Mouse (Mus musculus): ENCODE data around the gene Rae1.
A peak's percentile ranks its signal among the peaks of the same experiment; 100 is the strongest.

Rae1 gene

GRCm38 (mm10) chr2:172977409-172978130, 22.3 kb upstream of the Rae1 start, which contains the start of gene Spo11:
TSS of gene Spo11 (plus strand) at chr2:172977700.
- no peak for TF ChIP-seq GATA4 (IDR thresholded peaks at IDR 0.05; ENCODE audit: insufficient replicate concordance, low read length)

DNA sequence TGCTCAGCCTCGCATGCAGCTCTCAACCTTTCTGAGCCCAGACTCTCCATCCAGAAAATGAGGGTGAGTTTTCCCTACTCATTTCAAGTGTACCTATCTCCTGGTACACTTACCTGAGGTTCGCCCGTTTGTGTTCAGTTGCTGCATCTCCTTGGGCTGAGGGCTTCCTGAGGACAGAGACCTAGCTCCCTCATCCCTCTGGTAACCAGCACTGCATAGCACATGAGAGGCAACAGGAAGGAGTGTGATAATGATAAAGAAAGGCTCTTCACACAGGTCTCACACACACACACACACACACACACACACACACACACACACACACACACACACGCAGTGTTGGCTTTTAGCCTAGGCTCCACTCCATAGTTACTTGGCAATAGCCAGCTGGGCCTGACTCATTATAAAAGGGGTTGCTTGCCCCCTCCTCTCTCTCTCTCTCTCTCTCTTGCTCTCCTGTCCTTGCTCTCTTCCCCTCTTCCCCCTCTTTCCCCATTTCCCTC, 21.7 kb upstream of the Rae1 start:
- TF ChIP-seq GATA4 (IDR thresholded peaks at IDR 0.05; ENCODE audit: insufficient replicate concordance, low read length): no peak

GRCm38 (mm10) chr2:172979666-172980345, 20.1 kb upstream of the Rae1 start:
- TF ChIP-seq GATA4 (IDR thresholded peaks at IDR 0.05; ENCODE audit: insufficient replicate concordance, low read length): no peak

DNA sequence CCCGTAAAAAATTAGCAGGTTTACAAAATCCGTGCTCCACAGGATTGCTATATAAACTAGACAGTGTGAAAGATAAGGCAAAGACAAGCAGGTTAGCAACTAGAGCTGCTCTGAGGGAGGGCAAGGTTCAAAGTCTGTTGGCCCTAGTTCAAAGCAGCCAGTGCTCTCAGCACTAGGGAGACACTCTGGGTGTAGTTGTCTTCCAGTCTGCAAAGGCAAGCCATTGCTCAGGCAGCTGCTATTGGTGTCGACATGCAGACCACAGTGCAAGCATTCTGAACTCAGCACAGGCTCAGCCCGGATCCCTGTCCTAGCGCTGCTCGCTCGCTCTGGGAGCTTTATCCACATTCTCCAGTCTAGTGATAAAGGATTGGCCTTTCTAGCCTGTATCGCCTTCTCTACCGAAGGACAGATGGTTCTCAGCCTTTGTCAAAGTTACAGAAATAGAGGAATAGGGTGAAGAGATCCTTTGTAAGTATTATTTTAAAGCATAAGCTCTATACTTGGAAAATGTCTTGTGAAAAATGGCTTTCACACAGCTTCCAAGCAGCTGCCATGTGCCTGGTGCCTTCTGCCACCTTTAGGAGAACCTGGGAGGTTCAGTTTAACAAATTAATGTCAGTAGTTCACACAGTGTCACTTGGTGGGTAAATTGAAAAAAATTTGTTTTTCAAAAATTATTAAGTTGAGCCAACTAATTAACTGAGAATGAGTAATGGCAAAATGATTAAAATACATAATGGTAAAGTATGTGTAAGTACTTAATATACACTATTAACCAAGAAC, 16.9 kb upstream of the Rae1 start:
- TF ChIP-seq GATA4 (IDR thresholded peaks at IDR 0.05; ENCODE audit: insufficient replicate concordance, low read length): peak; percentile 48; the same call in 1 of the 2 replicates

- TF ChIP-seq GATA4 (IDR thresholded peaks at IDR 0.05; ENCODE audit: insufficient replicate concordance, low read length): no peak
Observed at GRCm38 (mm10) chr2:172990161-172990560, 9.8 kb upstream of the Rae1 start.

DNA sequence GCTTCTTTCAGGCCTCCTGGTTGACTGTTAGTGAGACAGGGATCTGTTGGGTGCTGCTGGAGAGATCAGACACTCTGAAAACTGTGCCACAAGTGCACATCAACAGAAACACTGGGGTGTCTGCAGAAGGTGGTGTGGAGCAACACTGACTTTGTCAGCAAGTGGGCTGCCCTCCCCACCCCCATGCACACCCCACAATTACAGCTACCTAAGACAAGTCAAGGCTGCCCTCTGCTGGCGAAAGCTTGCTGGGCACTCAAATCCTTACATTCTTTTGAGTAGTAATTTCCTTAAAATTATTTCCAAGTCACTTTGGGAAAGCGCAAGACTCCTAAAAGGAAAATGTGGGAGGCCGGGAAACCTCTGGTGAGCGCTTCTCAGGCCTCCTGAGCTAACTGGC, 3.7 kb upstream of the Rae1 start:
- TF ChIP-seq GATA4 (IDR thresholded peaks at IDR 0.05; ENCODE audit: insufficient replicate concordance, low read length): no peak

GRCm38 (mm10) chr2:172997748-172998147, 2.2 kb upstream of the Rae1 start:
- no peak for TF ChIP-seq GATA4 (IDR thresholded peaks at IDR 0.05; ENCODE audit: insufficient replicate concordance, low read length)

DNA sequence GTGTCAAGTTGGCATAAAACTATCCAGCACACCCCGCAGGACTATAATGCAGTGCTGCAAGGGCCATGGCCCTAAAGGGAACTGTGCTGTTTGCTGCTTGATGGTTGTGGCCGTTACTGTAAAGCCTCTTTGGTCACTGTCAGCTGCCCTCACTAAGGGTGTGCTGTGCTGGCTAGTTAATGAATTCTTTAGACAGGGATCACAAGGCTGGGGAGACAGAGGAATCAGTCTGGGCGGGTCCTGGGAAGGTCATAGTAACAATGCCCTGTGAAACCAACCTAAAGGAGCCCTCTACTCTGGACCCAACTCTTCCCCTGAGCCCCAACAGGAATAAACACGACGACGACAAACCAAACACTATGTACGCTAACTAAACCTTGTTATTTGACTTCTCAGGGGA, 1.4 kb upstream of the Rae1 start:
- no peak for TF ChIP-seq GATA4 (IDR thresholded peaks at IDR 0.05; ENCODE audit: insufficient replicate concordance, low read length)

DNA sequence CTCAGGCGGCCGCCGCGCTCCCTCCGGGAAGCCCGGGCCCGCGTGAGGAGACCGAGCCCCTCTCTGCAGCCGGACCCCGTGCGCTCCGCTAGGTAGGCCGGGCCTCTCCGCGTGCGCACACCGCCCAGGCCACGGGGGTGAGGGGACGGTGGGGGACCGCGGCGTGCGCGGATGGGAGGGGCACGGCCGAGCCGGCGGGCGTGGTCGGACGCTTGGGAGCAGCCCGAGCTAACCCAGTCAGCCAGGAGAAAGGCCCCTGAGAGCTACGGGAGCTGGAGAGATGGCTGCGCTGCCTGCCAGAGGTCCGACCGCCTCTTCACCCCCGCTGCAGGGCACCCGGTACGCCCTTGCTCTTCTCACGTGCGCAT, 352 bp downstream of the Rae1 start:
- TF ChIP-seq GATA4 (IDR thresholded peaks at IDR 0.05; ENCODE audit: insufficient replicate concordance, low read length): no peak

DNA sequence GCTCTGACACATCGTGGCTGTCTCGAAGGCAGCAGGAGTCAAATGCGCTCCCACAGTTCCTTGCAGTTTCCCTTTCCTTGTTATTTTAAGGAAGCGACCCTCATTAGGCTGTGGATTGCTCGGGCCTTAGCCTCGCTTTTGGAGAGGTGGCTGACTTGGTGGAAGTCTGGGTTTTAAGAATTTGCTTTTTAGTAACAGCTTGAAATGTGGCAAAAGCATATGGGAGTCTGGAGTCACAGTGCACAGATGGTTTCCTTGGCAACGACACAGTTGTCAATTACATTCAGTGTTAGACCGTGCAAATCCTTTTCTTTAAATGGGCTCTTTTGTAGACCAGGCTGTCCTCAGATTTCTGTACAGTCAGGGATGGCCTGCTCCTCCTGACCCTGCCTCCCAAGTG, 1.0 kb downstream of the Rae1 start:
- TF ChIP-seq GATA4 (IDR thresholded peaks at IDR 0.05; ENCODE audit: insufficient replicate concordance, low read length): no peak

- TF ChIP-seq GATA4 (IDR thresholded peaks at IDR 0.05; ENCODE audit: insufficient replicate concordance, low read length): no peak
Observed at GRCm38 (mm10) chr2:173003737-173004136, 3.8 kb downstream of the Rae1 start.

- no peak for TF ChIP-seq GATA4 (IDR thresholded peaks at IDR 0.05; ENCODE audit: insufficient replicate concordance, low read length)
Observed at GRCm38 (mm10) chr2:173010220-173010717, 10.4 kb downstream of the Rae1 start.

DNA sequence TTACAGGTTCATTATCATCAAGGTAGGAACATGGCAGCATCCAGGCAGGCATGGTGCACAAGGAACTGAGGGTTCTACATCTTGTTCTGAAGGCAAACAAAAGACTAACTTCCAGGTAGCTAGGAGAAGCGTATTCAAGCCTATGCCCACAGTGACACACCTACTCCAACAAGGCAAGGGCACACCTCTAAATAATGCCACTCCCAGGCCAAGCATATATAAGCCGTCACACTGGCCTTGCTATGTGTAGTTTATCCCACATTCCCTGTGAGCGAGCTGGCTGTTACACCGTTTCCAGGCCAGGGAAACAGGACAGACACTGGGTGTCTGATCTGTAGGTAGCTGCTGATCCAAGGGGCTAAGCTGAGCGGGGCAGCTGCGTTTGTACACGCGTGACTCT, 11.5 kb downstream of the Rae1 start:
- TF ChIP-seq GATA4 (IDR thresholded peaks at IDR 0.05; ENCODE audit: insufficient replicate concordance, low read length): no peak

DNA sequence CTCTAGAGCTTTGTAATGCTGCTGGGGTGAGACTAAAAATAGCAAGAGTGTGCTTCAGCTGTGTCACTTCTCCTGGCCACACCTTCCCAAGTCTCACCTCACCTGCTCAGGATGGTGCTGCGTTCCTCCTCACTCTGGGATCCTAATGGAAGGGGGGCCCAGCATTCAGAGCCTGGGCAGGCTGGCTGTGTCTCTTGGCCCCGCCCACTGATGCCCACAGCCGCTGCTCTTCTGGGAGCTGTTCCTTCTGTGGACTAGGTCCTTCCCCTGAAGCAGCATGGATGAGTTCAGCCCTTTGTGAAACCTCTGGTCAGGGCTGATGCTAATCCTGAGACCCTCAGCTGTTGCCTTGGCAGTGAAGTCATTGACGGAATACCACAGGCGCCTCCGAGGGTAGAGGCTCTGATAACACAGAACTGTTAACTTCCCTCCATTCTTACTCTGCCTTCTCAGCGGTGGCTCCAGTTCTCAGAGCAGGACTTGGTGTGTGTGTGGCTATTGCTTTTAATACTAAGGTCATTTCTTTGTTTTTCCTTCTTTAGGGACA, 14.9 kb downstream of the Rae1 start:
- TF ChIP-seq GATA4 (IDR thresholded peaks at IDR 0.05; ENCODE audit: insufficient replicate concordance, low read length): no peak

DNA sequence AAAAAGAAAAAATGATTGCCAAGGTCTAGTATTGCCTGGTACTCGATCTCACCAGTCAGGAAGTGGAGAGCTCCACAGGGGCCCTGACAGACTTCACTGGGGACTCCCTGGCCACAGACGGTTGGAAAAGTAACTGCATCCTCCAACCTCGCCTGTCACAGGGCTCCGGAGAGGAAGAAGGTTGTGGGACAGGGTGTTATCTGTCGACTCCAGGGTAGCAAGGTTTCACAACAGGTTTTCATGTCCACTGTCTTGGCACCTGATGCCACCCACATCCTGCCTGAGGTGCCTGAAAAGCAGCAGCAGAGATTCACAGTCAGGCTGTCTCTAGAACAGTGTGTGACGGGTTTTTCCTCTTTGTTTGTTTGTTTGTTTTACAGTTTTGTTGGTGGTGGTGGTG, 18.0 kb downstream of the Rae1 start:
- no peak for TF ChIP-seq GATA4 (IDR thresholded peaks at IDR 0.05; ENCODE audit: insufficient replicate concordance, low read length)

All from liver, adult (tissue).